Mouse (Mus musculus): ENCODE results near the gene Supt4a. TPM values are rescaled to one million over a fixed set of nuclear protein-coding genes. Genes with fewer than 3 reads are reported as not detected.

The Supt4a gene
- polyA plus RNA-seq, 1 experiment = 158 TPM

GRCm38 (mm10) chr11:87736647-87737134 is 661 bp upstream of the Supt4a start:
- Histone ChIP-seq H3K4me3 (replicated peaks; ENCODE audit: insufficient read depth, low read depth, low read length) (peak overlapping the region; percentile 58), H3K4me1 (ENCODE audit: control insufficient read depth, insufficient read depth, low read length) (0 out of 2 replicates have a peak, but pooled peaks cover 2% of the 10 kb centered on the region), H3K27ac (ENCODE audit: insufficient read depth, low read length) (peak overlapping the region; percentile 16), H3K27me3 (ENCODE audit: control insufficient read depth, insufficient read depth, low read length) (no peaks in the 10 kb centered on the region)
- 2% methylated on average over 31 of the region's 31 CpGs for WGBS
- TF ChIP-seq CTCF (IDR thresholded peaks at IDR 0.05; ENCODE audit: borderline replicate concordance, insufficient read depth, low read depth, low read length) = no peak
- no peak for TF ChIP-seq POLR2A (IDR thresholded peaks at IDR 0.05; ENCODE audit: borderline replicate concordance, insufficient read depth, low read length)
- peak; percentile 65 to 68 for DNase-seq

DNA sequence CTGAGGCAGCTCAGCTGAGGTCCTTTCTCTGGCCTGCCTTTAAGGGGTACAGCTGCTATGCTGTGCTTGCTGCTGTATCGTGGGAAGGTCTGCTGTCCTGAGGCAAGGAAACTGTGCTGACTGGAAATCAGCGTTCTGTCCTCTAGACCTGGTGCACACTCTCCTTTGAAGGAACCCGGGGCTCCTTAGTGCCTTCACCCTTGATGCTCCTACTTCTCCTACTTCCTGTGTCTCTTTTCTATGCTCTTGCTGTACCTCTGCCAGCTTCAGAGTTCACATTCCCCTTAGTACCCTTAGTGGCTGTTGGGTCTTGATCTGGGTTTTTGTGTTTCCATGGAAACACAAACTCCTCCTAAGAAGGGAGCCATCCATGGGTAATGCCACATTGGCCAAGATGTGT is 6.3 kb downstream of the Supt4a start:
- 88% methylated on average over 3 of the region's 3 CpGs for whole genome bisulfite sequencing
- no peak overlapping the region for H3K4me3 ChIP-seq (replicated peaks; ENCODE audit: insufficient read depth, low read depth, low read length)
- no peak for DNase-seq
- no peaks in the 10 kb centered on the region for H3K27me3 ChIP-seq (ENCODE audit: control insufficient read depth, insufficient read depth, low read length)
- TF ChIP-seq CTCF (IDR thresholded peaks at IDR 0.05; ENCODE audit: borderline replicate concordance, insufficient read depth, low read depth, low read length) = no peak
- no peak for TF ChIP-seq POLR2A (IDR thresholded peaks at IDR 0.05; ENCODE audit: borderline replicate concordance, insufficient read depth, low read length)
- no peak overlapping the region for H3K27ac ChIP-seq (ENCODE audit: insufficient read depth, low read length)
- H3K4me1 ChIP-seq (ENCODE audit: control insufficient read depth, insufficient read depth, low read length) = 0 out of 2 replicates have a peak, but pooled peaks cover 2% of the 10 kb centered on the region

DNA sequence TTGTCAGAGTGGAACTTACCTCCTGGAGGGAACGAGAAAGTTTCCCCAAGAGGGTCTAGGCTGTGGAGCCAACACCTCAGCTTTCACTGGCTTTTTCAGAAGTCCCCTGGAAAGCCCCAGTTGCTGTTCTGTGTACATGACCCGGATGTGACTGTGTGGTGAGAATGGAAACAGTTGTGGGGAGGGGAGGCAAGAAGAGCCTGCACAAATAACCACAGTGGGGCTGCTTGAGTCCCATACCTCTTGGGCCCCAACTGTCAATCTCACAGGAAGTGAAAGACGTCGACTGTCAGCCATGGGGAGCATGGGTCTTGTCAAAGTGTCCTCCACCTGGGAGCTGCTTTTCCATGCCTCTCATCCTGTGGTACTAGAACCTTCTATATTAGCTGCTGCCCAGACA is 7.6 kb downstream of the Supt4a start:
- no peaks in the 10 kb centered on the region for H3K4me1 ChIP-seq (ENCODE audit: control insufficient read depth, insufficient read depth, low read length)
- WGBS = 83% methylated on average over 4 of the region's 4 CpGs
- no peak for DNase-seq
- TF ChIP-seq CTCF (IDR thresholded peaks at IDR 0.05; ENCODE audit: borderline replicate concordance, insufficient read depth, low read depth, low read length) (no peak), POLR2A (IDR thresholded peaks at IDR 0.05; ENCODE audit: borderline replicate concordance, insufficient read depth, low read length) (no peak)
- no peaks in the 10 kb centered on the region for H3K27me3 ChIP-seq (ENCODE audit: control insufficient read depth, insufficient read depth, low read length)
- no peak overlapping the region for H3K27ac ChIP-seq (ENCODE audit: insufficient read depth, low read length)
- no peak overlapping the region for H3K4me3 ChIP-seq (replicated peaks; ENCODE audit: insufficient read depth, low read depth, low read length)

GRCm38 (mm10) chr11:87745632-87746555 is 8.5 kb downstream of the Supt4a start:
- no peaks in the 10 kb centered on the region for H3K27me3 ChIP-seq (ENCODE audit: control insufficient read depth, insufficient read depth, low read length)
- H3K4me3 ChIP-seq (replicated peaks; ENCODE audit: insufficient read depth, low read depth, low read length) = no peak overlapping the region
- TF ChIP-seq CTCF (IDR thresholded peaks at IDR 0.05; ENCODE audit: borderline replicate concordance, insufficient read depth, low read depth, low read length) = no peak
- no peak overlapping the region for H3K27ac ChIP-seq (ENCODE audit: insufficient read depth, low read length)
- no peaks in the 10 kb centered on the region for H3K4me1 ChIP-seq (ENCODE audit: control insufficient read depth, insufficient read depth, low read length)
- DNase-seq = no peak
- WGBS = 81% methylated on average over 9 of the region's 9 CpGs

DNA sequence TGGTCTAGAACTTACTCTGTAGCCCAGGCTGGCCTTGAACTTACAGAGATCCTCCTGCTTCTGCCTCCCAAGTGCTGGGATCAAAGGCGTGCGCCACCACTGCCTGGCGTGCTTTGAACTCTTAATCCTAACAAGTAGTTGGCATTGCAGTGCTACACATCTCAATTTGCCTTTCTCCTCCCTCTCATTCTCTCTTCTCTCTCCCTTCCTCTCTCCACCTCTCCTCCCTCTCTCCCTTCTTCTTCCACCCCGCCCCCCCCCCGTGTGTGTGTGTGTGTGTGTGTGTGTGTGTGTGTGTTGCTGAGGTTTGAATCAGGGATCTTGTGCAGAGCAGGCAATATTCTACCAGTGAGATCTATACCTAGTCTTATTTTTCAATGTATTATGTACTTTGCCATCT is 10.0 kb downstream of the Supt4a start:
- TF ChIP-seq POLR2A (IDR thresholded peaks at IDR 0.05; ENCODE audit: borderline replicate concordance, insufficient read depth, low read length) (no peak), CTCF (IDR thresholded peaks at IDR 0.05; ENCODE audit: borderline replicate concordance, insufficient read depth, low read depth, low read length) (no peak)
- Histone ChIP-seq H3K4me3 (replicated peaks; ENCODE audit: insufficient read depth, low read depth, low read length) (no peak overlapping the region), H3K27me3 (ENCODE audit: control insufficient read depth, insufficient read depth, low read length) (no peaks in the 10 kb centered on the region), H3K27ac (ENCODE audit: insufficient read depth, low read length) (no peak overlapping the region), H3K4me1 (ENCODE audit: control insufficient read depth, insufficient read depth, low read length) (no peaks in the 10 kb centered on the region)
- WGBS = 82% methylated on average over 5 of the region's 5 CpGs
- no peak for DNase-seq

GRCm38 (mm10) chr11:87747716-87748115 is 10.4 kb downstream of the Supt4a start:
- WGBS = 86% methylated on average over 7 of the region's 7 CpGs
- Histone ChIP-seq H3K4me3 (replicated peaks; ENCODE audit: insufficient read depth, low read depth, low read length) (no peak overlapping the region), H3K27ac (ENCODE audit: insufficient read depth, low read length) (no peak overlapping the region), H3K27me3 (ENCODE audit: control insufficient read depth, insufficient read depth, low read length) (no peaks in the 10 kb centered on the region), H3K4me1 (ENCODE audit: control insufficient read depth, insufficient read depth, low read length) (no peaks in the 10 kb centered on the region)
- DNase-seq = no peak
- TF ChIP-seq POLR2A (IDR thresholded peaks at IDR 0.05; ENCODE audit: borderline replicate concordance, insufficient read depth, low read length) (no peak), CTCF (IDR thresholded peaks at IDR 0.05; ENCODE audit: borderline replicate concordance, insufficient read depth, low read depth, low read length) (no peak)

DNA sequence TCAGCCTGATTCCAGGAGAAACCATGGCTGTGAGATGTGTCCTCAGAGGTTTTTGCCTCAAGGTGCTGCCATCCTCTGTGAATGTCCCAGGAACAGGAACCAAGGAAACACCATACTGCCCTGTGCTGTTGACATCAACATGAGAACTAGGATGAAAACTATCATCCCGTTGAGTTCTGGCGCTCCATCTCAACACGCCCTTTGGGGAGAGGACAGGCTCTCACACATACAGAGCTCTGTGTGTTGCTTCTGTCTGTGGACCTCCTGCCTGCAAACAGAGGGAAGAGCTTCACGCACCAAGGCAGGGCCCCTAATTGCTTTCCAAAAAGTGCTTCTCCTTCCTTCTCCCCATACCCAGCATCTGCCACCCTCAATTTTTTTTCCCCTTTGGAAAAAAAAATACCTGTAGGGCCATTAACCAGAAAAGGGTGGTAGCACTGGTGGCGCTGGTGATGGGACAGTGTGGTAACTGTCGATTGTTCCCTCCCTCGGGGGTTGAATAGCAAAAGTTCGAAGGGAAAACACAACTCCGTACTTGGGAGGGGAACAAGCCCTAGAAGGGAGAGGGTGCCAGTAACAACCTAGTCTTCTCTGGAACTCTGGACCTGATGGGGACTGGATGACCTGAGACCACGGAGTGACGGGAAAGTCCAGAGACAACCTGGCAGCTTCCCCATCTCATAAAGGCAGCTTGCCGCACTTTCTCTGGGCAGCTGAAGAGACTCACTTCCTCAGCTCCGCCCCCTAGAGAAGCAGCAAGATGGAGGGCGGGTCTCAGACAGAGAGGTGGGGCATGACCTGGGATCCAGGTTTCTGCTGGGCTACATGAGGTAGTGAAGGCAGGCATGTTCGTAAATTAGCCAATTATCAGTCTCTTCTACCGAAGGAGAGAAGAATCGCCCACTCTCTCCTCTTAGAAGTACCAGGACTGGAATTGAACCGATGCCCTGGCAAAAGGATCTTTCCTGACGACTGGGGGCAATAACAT is 11.1 kb downstream of the Supt4a start:
- Histone ChIP-seq H3K4me3 (replicated peaks; ENCODE audit: insufficient read depth, low read depth, low read length) (no peak overlapping the region), H3K4me1 (ENCODE audit: control insufficient read depth, insufficient read depth, low read length) (no peaks in the 10 kb centered on the region), H3K27ac (ENCODE audit: insufficient read depth, low read length) (no peak overlapping the region), H3K27me3 (ENCODE audit: control insufficient read depth, insufficient read depth, low read length) (no peaks in the 10 kb centered on the region)
- DNase-seq = no peak
- 40% methylated on average over 19 of the region's 19 CpGs for WGBS
- TF ChIP-seq CTCF (IDR thresholded peaks at IDR 0.05; ENCODE audit: borderline replicate concordance, insufficient read depth, low read depth, low read length) (no peak), POLR2A (IDR thresholded peaks at IDR 0.05; ENCODE audit: borderline replicate concordance, insufficient read depth, low read length) (no peak)

Measured in cerebellum, adult 2 months (tissue).